Mouse (Mus musculus): Measurements from ENCODE around the gene Plekho2. TPM values are rescaled to one million over a fixed set of nuclear protein-coding genes. Genes with fewer than 3 reads are reported as not detected.

Gene Plekho2
- 34.8 and 57.1 TPM in 2 replicates for polyA plus RNA-seq (2012; rRNA removed; ENCODE audit: low replicate concordance)

DNA sequence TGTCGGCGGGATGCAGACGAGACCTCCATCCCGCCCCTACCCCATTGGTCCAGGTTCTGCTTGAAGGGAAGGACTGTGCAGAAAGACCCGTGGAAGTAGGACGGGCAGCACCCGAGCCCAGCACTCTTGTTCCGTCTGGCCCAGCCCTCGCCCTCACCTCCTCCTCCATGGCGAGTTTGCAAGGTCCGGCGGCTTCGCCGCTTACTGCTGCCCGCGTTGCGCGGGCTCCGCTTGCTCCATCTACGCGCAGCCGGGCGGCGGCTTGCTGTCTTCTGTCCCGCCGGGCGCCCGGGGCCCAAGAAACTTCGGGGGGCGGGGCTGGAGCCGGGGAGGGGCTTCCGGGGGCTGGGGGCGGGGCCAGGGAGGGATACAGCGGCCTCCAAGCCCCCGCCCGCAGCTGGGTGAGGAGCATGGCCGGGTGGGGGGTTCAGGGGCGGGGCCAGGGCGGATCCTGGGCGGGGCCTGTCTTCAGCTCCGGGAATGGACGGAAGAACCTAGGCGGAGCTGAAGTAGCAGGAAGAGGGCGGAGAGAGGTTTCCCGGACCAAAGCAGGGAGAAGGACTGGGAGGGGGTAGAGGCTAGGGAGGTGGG lies at the start of gene Plekho2:
Gene Plekho2 (minus strand): TSS at position 260 of the 591 bp plus-strand sequence.

DNA sequence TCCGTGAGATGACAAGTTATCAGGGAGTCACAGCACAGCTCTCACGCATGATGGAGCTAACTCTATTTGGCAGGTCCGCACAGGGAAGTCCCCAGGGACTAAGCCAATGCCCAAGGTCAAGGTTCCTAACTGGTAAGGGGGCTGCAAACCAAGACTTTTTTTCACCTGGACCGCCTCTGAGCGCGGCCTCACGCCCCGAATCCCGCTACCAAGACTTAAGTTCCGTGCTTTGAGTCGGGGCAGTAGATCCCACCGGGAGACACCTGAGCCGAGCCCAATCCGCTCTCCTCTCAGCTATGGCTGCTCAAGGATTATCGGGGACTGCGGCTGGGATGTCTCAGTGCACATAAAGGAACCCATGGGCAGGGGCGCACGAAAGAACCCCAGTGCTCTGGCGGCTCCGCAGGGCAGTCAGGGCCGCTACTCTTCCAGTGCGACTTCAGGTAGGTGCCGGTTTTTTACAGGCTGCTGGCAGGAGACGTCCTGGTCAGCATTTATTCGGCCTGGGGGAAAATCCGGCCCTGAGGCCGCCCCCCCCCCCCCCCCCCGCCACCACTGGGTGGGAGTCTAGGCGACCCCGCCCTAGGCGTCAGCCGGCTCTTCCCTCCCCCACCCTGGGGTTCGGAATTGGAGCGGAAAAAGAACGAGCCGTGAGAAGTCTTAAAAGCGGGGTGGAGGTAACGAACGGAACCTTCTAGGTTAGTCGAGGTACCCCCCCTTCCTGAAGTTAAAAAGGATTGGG lies 49.4 kb upstream of the Plekho2 start, which contains the start of gene Rbpms2:
Gene Rbpms2 (plus strand): TSS at position 624 of the 742 bp plus-strand sequence.

DNA sequence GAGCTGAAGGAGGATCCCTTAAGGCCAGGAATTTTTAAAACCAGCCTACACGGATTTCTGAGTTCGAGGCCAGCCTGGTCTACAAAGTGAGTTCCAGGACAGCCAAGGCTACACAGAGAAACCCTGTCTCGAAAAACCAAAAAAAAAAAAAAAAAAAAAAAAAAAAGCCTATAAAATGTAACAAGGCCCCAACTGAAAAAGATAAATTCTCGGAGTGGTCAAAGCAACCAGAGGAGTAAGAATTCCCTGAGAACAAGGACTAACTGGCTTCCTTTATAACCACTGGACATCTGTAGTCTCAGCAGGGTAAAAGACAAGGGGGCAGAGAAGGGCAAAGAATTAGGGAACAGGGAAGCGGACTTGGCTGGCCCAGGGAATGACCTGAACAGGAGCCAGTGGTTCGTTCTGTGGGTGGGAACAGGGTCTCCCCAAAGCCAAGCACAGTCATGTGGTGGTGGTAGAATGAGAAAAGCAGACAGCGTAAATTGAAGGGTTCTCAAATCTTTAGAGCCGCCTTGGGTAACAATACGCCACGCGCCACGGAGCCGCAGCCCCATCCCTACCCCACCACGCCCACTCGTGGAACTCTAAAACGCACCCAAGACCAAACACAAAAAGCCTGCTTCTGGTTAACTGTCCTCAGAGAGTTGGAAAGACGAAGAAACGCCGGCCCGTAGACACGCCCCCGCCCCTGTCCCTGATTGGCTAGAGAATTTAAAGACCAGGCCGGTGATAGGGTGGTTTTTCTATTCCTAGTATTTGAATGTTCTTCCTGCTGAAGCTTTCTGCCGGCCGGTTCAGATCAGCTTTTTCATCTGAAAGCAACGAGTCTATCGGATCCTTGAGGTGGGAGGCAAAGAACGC lies 6.8 kb upstream of the Plekho2 start, which contains the start of gene Pif1:
Gene Pif1 (plus strand): TSS at position 755 of the 864 bp plus-strand sequence.

DNA sequence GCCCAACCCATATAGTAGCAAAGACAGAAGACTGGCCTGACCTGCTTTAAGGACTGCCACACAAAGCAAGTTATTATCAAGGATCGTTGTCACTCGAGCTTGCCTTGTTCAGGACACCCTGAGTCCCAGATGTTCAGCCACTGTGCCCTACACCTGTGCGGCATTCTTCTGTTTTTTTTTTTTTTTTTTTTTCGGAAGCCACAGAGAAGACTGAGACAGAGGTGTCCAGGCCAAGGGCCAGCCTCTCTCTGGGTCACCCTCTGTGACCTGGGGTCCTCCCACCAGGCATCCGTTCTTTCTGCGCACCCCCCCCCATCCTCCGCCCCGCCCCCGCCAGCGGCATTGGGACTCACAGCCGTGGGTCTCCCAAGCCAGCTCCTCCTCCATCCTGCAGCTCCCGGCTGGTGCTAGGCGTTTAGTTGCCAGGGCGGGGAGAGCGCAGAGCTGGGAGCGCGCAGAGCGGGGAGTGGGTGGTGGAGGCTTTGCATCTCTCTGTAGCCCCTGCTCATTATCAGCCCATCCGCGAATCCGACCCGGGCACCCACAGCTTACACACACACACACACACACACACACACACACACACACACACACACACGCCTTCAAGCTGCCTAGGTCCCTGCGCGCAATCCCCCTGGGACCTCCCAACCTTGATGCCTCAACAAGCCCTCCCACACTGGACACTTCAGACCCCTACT lies 59.9 kb downstream of the Plekho2 start, which contains the start of gene Ankdd1a:
Gene Ankdd1a (minus strand): TSS at position 387 of the 698 bp plus-strand sequence.

Other genes starting within 250 kb of the Plekho2 start
- 6.5 and 10.1 TPM in 2 replicates for gene Pdcd7, start 233.9 kb downstream of the Plekho2 start, polyA plus RNA-seq (2012; rRNA removed; ENCODE audit: low replicate concordance)
- gene Ubap1l, start 219.0 kb downstream of the Plekho2 start, polyA plus RNA-seq (2012; rRNA removed; ENCODE audit: low replicate concordance), result 0.16 and 0.27 TPM in 2 replicates
- 1.8 and 2.6 TPM in 2 replicates for gene Kbtbd13, start 188.4 kb downstream of the Plekho2 start, polyA plus RNA-seq (2012; rRNA removed; ENCODE audit: low replicate concordance)
- gene Rasl12, start 181.5 kb downstream of the Plekho2 start, polyA plus RNA-seq (2012; rRNA removed; ENCODE audit: low replicate concordance), result 45.7 and 82.2 TPM in 2 replicates
- not detected in 2 replicates for gene Slc51b, start 157.1 kb downstream of the Plekho2 start, polyA plus RNA-seq (2012; rRNA removed; ENCODE audit: low replicate concordance)
- gene Mtfmt, start 144.3 kb downstream of the Plekho2 start, polyA plus RNA-seq (2012; rRNA removed; ENCODE audit: low replicate concordance), result 12.4 and 14.4 TPM in 2 replicates
- gene Spg21, start 119.1 kb downstream of the Plekho2 start, polyA plus RNA-seq (2012; rRNA removed; ENCODE audit: low replicate concordance), result 40.3 and 57.6 TPM in 2 replicates
- 0.45 and 0.82 TPM in 2 replicates for gene Ankdd1a, start 59.8 kb downstream of the Plekho2 start, polyA plus RNA-seq (2012; rRNA removed; ENCODE audit: low replicate concordance)
- 0.20 and 1.8 TPM in 2 replicates for gene Pif1, start 7.1 kb upstream of the Plekho2 start, polyA plus RNA-seq (2012; rRNA removed; ENCODE audit: low replicate concordance)
- 60.9 and 102 TPM in 2 replicates for gene Rbpms2, start 49.6 kb upstream of the Plekho2 start, polyA plus RNA-seq (2012; rRNA removed; ENCODE audit: low replicate concordance)
- 133 and 140 TPM in 2 replicates for gene Oaz2, start 88.0 kb upstream of the Plekho2 start, polyA plus RNA-seq (2012; rRNA removed; ENCODE audit: low replicate concordance)
- gene Zfp609, start 247.5 kb upstream of the Plekho2 start, polyA plus RNA-seq (2012; rRNA removed; ENCODE audit: low replicate concordance), result 7.5 and 12.5 TPM in 2 replicates

All from subcutaneous adipose tissue, adult 2 months (tissue).